Mouse (Mus musculus): ENCODE results near the gene Crygb. TPM values are rescaled to one million over a fixed set of nuclear protein-coding genes. Genes with fewer than 3 reads are reported as not detected.

The Crygb gene
- polyA plus RNA-seq (2012; rRNA removed) = not detected in 2 replicates

GRCm38 (mm10) chr1:65082188-65082587 is at the start of gene Crygb:
Gene Crygb (minus strand): TSS chr1:65082288.

GRCm38 (mm10) chr1:65122574-65123372 is 40.7 kb upstream of the Crygb start, which contains the start of gene D630023F18Rik:
Gene D630023F18Rik (minus strand): TSS chr1:65123214.

GRCm38 (mm10) chr1:65119438-65119837 is 37.4 kb upstream of the Crygb start, which contains the start of gene Gm28845:
Gene Gm28845 (minus strand): TSS chr1:65119558.

GRCm38 (mm10) chr1:65103273-65103672 is 21.2 kb upstream of the Crygb start, which contains the start of gene Cryga:
Gene Cryga (minus strand): TSS chr1:65103373.

GRCm38 (mm10) chr1:65073589-65073988 is 8.5 kb downstream of the Crygb start, which contains the start of gene Crygc:
Gene Crygc (minus strand): TSS chr1:65073689.

GRCm38 (mm10) chr1:65063352-65063751 is 18.7 kb downstream of the Crygb start, which contains the start of gene Crygd:
Gene Crygd (minus strand): TSS chr1:65063452.

GRCm38 (mm10) chr1:65050952-65051351 is 31.1 kb downstream of the Crygb start, which contains the start of gene Cryge:
Gene Cryge (minus strand): TSS chr1:65051149.

GRCm38 (mm10) chr1:65032641-65033040 is 49.4 kb downstream of the Crygb start, which contains the start of gene Akr1cl:
Gene Akr1cl (minus strand): TSS chr1:65032759.

Other genes starting within 250 kb of the Crygb start
- gene Plekhm3, start 125.5 kb downstream of the Crygb start, polyA plus RNA-seq (2012; rRNA removed) = 1.4 and 1.5 TPM in 2 replicates
- gene Akr1cl, start 49.5 kb downstream of the Crygb start, polyA plus RNA-seq (2012; rRNA removed) = not detected in 2 replicates
- gene Cryge, start 31.1 kb downstream of the Crygb start, polyA plus RNA-seq (2012; rRNA removed) = not detected in 2 replicates
- not detected in 2 replicates for gene Crygd, start 18.8 kb downstream of the Crygb start, polyA plus RNA-seq (2012; rRNA removed)
- gene Crygc, start 8.6 kb downstream of the Crygb start, polyA plus RNA-seq (2012; rRNA removed) = not detected in 2 replicates
- 0.29 TPM in 1 of 2 replicates, not detected in the other for gene Cryga, start 21.1 kb upstream of the Crygb start, polyA plus RNA-seq (2012; rRNA removed)
- gene Gm28845, start 37.3 kb upstream of the Crygb start, polyA plus RNA-seq (2012; rRNA removed) = not detected in 2 replicates
- gene D630023F18Rik, start 40.9 kb upstream of the Crygb start, polyA plus RNA-seq (2012; rRNA removed) = not detected in 2 replicates
- 21.2 and 23.7 TPM in 2 replicates for gene Idh1, start 104.2 kb upstream of the Crygb start, polyA plus RNA-seq (2012; rRNA removed)
- gene Pikfyve, start 104.4 kb upstream of the Crygb start, polyA plus RNA-seq (2012; rRNA removed) = 4.5 and 6.1 TPM in 2 replicates
- not detected in 2 replicates for gene Pth2r, start 199.8 kb upstream of the Crygb start, polyA plus RNA-seq (2012; rRNA removed)

Data from colon, adult 2 months (tissue).